Mouse (Mus musculus): ENCODE measurements at regions not wholly inside any gene's neighbourhood (a gene's known extent, or its start where the extent isn't known, plus 50 kb on each side); places are given as distances from the start of the nearest gene placed in this dataset.

DNA sequence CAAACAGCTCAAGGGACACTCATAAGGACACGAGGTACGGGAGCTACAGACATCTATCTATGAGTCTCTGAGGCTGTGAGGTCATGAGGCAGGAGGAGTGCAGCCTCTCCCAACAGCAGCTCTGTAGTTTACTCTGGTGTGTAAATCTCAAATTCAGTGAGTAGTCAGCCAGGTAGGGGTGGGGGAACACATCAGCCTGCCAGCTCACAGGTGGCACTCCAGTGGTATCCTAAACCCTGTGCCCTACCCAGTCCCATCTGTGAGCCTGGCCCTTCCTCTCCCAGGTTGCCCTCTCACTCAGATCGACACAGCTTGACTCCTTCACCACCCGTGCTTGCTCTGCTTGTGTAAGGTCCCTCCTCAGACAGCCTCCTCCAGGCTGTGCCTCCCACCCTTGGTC is 202.2 kb downstream of the Sipa1l2 start:
- no peak for DNase-seq

DNA sequence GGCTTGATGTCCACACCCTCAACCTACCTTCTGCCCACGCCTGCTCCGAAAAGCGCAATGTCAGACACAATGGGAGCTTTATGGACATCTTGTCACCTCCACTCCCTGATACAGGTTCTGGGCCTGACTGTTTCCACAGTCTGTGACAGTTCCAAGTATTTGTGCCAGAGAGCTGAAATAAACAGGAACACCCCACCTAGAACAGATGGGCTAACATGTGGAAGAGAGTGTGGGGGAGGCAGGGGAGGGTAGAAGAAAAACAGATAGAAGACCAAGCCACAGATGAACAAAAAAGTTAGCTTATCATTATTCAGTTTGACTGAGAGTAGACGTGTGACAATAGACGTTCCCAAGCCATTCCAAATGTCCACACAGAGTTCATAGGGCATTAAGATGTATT is 204.6 kb downstream of the Sipa1l2 start:
- DNase-seq = no peak

DNA sequence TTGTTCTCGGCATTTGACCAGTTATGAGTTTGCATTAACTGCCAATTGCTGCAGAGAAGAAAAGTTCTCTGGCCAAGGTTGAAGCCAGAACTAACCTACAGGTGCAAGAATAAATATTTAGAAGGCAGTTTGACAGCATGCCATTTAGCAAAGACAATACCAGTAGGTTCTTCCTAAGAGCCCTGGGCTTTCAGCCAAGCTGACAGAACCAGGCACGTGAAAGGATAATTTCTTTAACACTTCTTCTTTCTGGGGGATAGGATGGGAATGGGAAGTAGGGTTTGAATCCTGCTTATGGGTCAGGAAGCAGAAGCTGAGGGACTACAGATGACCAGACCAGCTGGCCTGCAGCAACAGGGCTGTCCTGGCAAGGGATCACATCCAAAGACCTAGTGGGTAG is 210.2 kb downstream of the Sipa1l2 start:
- no peak for DNase-seq

DNA sequence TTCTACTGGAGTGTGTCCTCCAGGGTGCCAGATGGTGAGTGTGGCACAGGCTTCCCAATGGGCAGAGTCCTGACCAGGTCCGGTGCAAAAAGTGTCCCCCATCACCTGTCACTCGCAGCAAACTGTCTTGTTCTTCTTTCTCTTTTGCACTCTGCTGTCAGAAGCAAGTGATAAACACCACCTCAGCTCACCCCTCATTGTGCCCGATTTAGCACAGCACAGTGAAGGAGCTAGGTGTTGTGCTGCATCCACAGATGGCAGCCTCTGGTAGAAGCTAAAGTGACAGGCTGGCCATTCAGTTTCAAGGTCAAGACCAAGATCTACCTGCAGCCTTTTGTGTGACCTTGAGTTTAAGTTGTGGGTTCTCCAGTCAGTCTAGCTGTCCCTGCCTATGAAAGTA is 211.8 kb downstream of the Sipa1l2 start:
- DNase-seq = no peak

- DNase-seq = peak; percentile 79 to 87
Measured at GRCm38 (mm10) chr8:125355059-125355509, 214.5 kb downstream of the Sipa1l2 start.

DNA sequence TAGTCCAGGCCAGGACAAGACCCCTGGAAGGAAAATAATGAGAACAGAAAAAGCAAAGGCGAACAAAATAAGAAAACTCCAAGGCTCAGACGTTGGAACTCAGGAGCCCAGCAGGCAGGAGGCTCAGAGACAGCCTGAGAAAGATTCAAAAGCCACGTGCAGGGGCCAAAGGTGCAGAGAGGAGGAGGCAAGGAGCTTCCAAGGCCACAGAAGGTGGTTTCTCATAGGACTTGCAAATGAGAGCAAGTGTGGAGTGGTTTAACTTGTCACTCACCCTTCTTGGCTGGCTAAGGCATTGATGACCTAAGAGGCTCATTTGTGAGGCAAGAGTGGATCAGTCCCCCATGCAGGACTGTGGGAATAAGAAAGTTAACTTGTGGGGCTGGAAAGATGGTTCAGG is 217.3 kb downstream of the Sipa1l2 start:
- DNase-seq = no peak

GRCm38 (mm10) chr8:125351486-125352032 is 218.0 kb downstream of the Sipa1l2 start:
- DNase-seq = no peak

DNA sequence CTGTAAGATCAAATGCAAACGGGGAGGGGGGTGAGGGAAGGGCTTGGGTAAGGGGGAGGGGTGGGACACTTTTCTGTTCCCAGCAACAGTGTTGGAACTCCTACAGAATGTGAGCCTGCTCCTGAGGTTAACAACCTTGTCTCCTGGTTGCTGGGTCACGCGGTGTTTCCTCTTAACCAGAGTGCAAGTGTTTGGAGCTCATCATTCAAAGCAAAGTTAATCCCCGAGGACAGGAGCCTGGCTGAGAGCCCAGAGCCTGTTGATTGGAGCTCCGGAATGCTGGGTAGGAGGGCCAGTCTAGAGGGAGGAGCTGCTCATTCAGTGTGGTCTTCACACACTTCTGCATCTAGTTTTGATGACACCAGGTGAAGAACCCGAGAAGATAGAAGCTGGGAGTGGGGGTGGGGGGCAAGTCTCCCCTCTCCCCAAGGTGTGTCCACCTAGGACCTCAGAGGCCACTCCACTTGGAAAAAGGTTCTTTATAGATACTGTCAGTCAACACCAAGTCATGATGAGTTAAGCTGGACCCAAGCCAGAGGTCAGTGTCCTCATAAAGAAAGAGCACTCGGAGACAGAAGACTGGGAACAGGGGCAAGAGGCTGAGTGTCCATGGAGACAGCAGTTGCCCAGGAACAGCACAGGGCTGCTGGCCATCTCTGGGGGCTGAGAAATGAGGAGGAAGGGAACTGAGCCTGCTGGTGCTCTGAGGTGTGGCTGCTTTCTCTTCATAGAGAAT is 220.2 kb downstream of the Sipa1l2 start:
- peak; percentile 69 to 73 for DNase-seq

GRCm38 (mm10) chr8:125346182-125346581 is 223.4 kb downstream of the Sipa1l2 start:
- DNase-seq = no peak

GRCm38 (mm10) chr8:125345571-125345970 is 224.0 kb downstream of the Sipa1l2 start:
- DNase-seq = peak; percentile 79 to 81

DNA sequence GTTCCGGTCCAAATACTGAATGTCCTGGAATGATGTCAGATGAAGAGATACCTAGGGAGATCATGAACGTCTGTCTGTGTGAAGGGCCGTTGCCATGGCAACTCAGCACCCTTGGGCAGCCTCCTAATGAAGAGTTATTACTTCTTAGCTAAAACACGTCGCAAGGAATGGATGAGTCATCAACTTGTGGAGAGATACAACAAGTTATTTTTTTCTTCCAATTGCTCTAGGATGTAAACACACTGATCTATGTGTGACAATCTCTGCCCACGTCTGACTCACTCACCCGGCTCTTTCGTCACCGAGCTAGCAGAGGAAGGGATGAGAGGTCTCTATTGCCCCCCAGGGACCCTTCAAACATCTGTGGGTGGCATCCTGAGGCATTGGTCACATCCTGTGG is 225.7 kb downstream of the Sipa1l2 start:
- peak in 1 of 2 experiments; percentile 36 for DNase-seq

DNA sequence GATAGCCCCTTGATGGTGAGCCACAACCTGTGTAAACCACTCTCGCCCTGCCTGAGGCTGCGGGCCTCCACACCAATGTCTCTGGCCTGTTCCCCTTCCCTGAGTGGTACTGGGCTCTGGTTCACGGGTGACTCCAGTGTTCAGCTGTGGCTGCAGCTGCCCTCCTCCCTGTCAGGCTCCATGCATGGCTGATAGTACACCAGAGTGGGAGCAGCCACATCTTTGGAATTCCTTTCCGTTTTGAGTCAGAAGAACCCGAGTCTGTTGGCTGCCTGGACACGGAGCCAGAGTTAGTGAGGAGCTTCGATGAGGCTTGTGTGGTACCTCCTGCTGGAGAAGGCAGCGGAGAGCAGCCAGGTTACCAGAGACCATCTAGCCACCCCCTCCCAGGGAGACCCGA is 227.1 kb downstream of the Sipa1l2 start:
- no peak for DNase-seq

GRCm38 (mm10) chr8:125341606-125342005 is 228.0 kb downstream of the Sipa1l2 start:
- DNase-seq = peak in 1 of 2 experiments; percentile 30

DNA sequence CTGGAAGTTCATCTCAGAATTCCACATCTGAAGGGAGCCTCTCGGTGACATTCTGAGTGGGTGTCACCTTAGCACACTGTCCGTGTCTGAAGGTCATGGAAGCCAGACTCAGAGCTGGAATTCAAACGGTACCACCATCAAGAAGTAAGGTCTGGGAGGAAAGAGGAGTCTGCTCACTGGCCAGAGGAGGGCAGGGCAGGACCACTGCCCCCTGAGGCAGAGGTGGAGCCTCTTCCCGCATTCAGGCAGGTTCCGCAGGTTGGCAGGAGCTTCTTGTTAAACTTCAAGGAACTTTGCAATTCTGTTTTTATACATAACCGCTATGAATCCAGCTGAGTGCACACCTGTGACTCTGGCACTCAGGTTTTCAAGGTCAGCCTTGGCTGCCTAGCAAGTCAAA is 231.4 kb downstream of the Sipa1l2 start:
- DNase-seq = peak in 1 of 2 experiments; percentile 46

DNA sequence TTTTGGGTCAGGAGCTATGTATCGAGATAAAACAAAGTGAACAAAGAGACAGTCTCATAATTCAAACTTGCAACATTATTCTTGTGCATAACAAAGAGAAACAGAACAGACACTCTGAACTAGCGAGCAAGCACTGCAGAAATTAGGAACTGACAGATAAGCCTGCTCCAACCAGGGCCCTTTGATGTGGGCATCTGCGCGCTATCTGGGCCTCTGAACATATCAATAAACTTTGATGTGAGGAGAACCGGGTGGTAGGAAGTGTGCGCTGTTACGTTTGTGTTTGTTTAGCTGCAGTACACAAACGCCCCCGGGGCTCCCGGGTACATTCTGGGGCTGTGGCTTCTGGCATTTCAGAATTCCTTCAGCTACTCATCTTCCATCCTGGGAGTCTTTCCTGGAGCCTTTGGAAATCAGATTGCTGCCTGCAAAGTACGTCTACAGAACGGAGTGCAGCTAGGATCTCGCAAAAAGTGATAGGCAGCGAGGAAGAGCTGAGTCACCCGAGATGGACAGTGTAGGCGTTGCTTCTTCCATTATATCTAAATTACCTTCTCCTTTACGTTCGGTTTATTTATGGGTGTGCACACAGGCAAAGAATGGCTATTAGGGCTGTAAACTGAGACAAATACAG is 232.0 kb downstream of the Sipa1l2 start:
- no peak for DNase-seq

DNA sequence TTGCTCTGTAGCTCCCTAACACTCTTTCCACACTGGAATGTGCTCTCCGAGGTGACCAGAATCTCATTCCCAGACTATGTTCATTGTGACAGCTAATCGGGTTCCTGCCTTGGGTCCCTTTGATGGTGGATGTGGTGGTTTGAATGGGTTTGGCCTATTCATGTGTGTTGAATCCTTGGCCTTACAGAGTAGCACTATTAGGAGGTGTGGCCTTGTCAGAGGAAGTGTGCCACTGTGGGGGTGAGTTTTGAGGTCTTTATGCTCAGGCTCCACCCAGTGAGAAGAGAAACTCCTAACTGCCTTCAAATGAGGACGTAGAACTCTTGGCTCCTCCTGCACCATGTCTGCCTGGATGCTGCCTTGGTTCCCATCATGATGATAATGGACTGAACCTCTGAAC is 232.8 kb downstream of the Sipa1l2 start:
- no peak for DNase-seq

DNA sequence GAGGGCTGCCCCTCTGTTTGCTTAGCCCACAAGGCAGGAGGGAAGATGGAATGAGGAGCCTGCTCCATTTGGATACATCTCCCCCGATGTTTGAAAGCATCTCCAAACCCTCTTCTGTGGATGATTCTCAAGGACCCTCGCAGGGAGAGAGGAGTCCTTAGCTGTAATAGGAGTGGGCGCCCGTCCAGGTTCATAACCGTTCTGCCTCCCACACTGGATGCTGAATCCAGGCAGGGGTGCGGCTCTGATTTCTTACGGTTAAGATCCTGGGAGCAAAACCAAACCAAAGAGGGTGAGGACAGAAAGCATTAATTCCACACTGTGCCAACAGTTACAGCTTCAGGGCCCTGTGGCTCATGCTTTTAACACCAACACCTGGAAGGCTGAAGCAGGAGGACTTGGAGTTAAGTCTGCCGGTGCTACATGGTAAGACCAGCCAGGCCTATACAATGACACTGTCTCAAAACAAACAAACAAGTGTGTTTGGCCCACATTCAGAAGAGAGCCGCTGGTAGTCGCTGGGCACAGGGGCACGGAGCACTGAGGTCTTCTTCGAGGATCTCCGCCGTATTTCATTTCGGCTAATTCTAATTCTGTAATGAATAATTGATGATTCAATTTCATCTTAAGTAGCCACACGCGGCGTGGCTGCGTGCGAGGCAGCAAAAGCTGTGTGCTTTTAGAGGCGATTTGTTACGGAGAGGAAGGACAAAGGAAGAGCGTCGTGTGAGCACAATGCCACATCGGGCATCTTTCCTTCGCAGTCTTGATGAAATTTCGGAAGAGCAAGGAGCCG is 233.8 kb downstream of the Sipa1l2 start:
- peak; percentile 70 to 75 for DNase-seq

DNA sequence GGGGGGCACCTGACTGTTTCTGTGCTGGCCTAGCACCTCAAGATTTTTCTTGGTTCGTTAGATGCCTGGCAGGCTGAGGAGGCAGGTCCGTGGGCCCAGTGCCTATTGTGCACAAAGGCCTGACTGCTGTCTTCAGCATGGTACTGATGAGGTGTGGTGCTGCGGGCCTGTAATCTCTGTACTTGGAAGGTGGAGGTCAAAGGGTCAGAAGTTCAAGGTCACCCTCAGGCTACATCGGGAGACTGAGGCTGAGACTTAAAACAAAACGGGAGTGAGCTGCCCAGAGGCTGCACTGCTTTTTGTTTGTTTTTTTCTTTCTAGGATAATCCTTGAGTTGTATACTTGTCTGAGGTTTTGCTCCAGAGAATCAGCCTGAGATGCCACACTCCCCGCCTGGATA is 234.4 kb downstream of the Sipa1l2 start:
- DNase-seq = peak in 1 of 2 experiments; percentile 54

DNA sequence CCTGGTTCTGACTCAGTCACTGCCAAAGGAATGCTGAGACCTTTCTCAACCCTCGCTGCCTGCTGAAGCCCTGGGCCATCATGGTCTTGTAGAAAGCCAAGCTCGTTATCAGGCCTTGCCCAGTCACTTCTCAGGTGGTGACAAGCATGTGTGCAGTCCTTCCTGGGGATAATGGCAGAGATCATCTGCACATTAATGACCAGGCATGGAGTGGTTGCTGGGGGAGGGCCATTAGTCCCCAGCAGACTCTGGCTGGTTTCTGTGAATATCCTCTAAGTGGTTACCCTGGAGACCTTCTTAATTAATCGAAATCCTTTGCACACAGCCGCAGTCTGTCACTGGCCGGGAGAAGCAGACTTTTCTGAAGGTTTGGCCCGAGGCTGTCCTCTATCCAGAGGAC is 239.0 kb downstream of the Sipa1l2 start:
- DNase-seq = no peak

- no peak for DNase-seq
Measured at GRCm38 (mm10) chr8:125328650-125329049, 241.0 kb downstream of the Sipa1l2 start.

GRCm38 (mm10) chr8:125327551-125328262 is 241.9 kb downstream of the Sipa1l2 start:
- DNase-seq = no peak

DNA sequence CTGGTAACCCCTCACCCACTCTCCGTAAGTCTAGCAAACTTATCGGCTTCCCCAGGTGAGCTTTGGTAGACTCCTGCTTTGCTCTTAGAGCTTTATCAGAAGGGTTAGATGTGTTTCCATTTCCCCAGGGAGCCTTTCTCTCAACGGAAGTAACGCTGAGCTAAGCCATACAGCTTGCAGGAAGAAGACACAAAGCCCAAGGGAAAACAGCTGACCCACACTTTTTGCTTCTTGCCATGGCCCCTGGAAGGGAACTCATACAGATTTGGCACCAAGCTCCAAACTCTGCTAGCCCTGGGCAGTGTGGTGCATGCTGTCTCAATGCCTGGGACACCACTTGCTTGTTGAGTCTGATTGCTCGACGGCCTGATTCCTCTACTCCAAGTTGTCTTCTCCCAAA is 242.6 kb downstream of the Sipa1l2 start:
- DNase-seq = no peak

GRCm38 (mm10) chr8:125325736-125326135 is 243.9 kb downstream of the Sipa1l2 start:
- no peak for DNase-seq
